9 mouse cellular contexts compared by ENCODE assay signal in the genomic region with DNA sequence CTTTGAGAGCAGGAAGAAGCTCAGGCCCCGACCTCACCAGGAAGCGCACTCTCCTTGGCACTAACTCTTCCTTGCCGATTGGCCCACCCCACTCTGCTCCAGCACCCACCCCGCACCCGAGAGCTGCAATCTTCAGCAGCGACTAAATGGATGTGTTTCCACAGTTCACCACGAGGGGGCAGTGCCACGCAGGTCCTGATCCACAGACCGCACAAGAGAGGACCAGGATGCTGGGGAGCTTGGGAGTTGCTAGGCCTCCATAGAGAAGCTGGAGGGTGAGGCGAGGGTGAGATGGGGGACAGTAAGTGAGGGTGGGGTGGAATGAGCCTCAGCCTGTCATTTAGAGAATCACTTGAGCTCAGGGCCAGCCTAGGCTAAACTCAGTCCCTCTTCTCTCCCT. TPM values are rescaled to one million over a fixed set of nuclear protein-coding genes. Genes with fewer than 3 reads are reported as not detected.
DNase-seq lines count a peak whose midpoint lies in the region; ATAC-seq lines count a peak whose summit lies in the region.
"Had no signal": no experiment of that assay in that cellular context is flagged by ENCODE, and none has a peak within 500 bp of the region (broad histone marks: within the 10 kb centered on the region; RNA-seq: fewer than 3 reads in every experiment).

No protein-coding gene starts in this region.

- 3% methylated on average over 10 of the region's 10 CpGs for WGBS in forebrain, embryonic 12.5 days
- 3% methylated on average over 10 of the region's 10 CpGs for WGBS in heart, embryonic 16.5 days
- 2% methylated on average over 10 of the region's 10 CpGs for WGBS in liver, embryonic 15.5 days (ENCODE audit: insufficient replicate concordance)
- 2% methylated on average over 10 of the region's 10 CpGs for WGBS in neural tube, embryonic 12.5 days

- H3K4me3 ChIP-seq in forebrain, embryonic 12.5 days (replicated peaks) = no peak overlapping the region
- no peak overlapping the region for H3K4me3 ChIP-seq in heart, embryonic 16.5 days (ENCODE audit: low read length)
- no peak overlapping the region for H3K4me3 ChIP-seq in liver, embryonic 15.5 days (replicated peaks)
- 0 out of 2 replicates have a peak overlapping the region, but pooled peaks have one; percentile 0 for H3K4me3 ChIP-seq in neural tube, embryonic 12.5 days
- H3K4me3 ChIP-seq: erythroblast, embryonic 14.5 days had no signal

- peak overlapping the region; percentile 69; the same call in 1 of the 2 replicates for H3K27ac ChIP-seq in forebrain, embryonic 12.5 days
- H3K27ac ChIP-seq in heart, embryonic 16.5 days (ENCODE audit: low read length) = no peak overlapping the region
- H3K27ac ChIP-seq in liver, embryonic 15.5 days (replicated peaks) = no peak overlapping the region
- H3K27ac ChIP-seq in neural tube, embryonic 12.5 days = no peak overlapping the region

- no peaks in the 10 kb centered on the region for H3K9me3 ChIP-seq in forebrain, embryonic 12.5 days
- no peaks in the 10 kb centered on the region for H3K9me3 ChIP-seq in heart, embryonic 16.5 days (replicated peaks; ENCODE audit: control insufficient read depth, low read length)
- H3K9me3 ChIP-seq in liver, embryonic 15.5 days (replicated peaks) = no peaks in the 10 kb centered on the region
- H3K9me3 ChIP-seq in neural tube, embryonic 12.5 days = no peaks in the 10 kb centered on the region

- peak; percentile 78 for DNase-seq in c-Kit-positive CD71-negative TER-119-negative erythroid progenitor cells, embryonic 14.5 days (ENCODE audit: low read depth)
- peak; percentile 87 to 94 for DNase-seq in kidney, postnatal 25 days
- DNase-seq in telencephalon, adult 2 months (ENCODE audit: low read depth, low spot score) = peak; percentile 58

- peaks cover 59% of the 10 kb centered on the region for H3K4me1 ChIP-seq in forebrain, embryonic 12.5 days
- peaks cover 15% of the 10 kb centered on the region for H3K4me1 ChIP-seq in heart, embryonic 16.5 days (ENCODE audit: control insufficient read depth, insufficient read depth, low read length)
- H3K4me1 ChIP-seq in liver, embryonic 15.5 days (replicated peaks) = peaks cover 48% of the 10 kb centered on the region
- peaks cover 49% of the 10 kb centered on the region for H3K4me1 ChIP-seq in neural tube, embryonic 12.5 days

- H3K27me3 ChIP-seq in forebrain, embryonic 12.5 days = no peaks in the 10 kb centered on the region
- peaks cover 11% of the 10 kb centered on the region for H3K27me3 ChIP-seq in heart, embryonic 16.5 days (ENCODE audit: control insufficient read depth, insufficient read depth, low read length)
- H3K27me3 ChIP-seq in liver, embryonic 15.5 days = peaks cover 21% of the 10 kb centered on the region
- H3K27me3 ChIP-seq in neural tube, embryonic 12.5 days (replicated peaks) = no peaks in the 10 kb centered on the region

- peak; percentile 69 for ATAC-seq in CD4-positive, CD25-positive, alpha-beta regulatory T cell, adult 4 months
- ATAC-seq in forebrain, embryonic 12.5 days (ENCODE audit: low FRiP score) = no peak
- ATAC-seq in heart, embryonic 16.5 days (replicated peaks; ENCODE audit: extremely low read depth, insufficient read depth, low FRiP score) = peak; percentile 50
- peak; percentile 20 for ATAC-seq in liver, embryonic 15.5 days (ENCODE audit: insufficient read depth)
- ATAC-seq in neural tube, embryonic 12.5 days (ENCODE audit: low FRiP score, low read depth) = peak; percentile 23; the same call in 1 of the 2 replicates

- no peaks in the 10 kb centered on the region for H3K36me3 ChIP-seq in forebrain, embryonic 12.5 days (replicated peaks)
- H3K36me3 ChIP-seq in heart, embryonic 16.5 days (ENCODE audit: control insufficient read depth, insufficient read depth) = no peaks in the 10 kb centered on the region
- no peaks in the 10 kb centered on the region for H3K36me3 ChIP-seq in liver, embryonic 15.5 days (replicated peaks)
- no peaks in the 10 kb centered on the region for H3K36me3 ChIP-seq in neural tube, embryonic 12.5 days

- H3K4me2 ChIP-seq in forebrain, embryonic 12.5 days = peak overlapping the region; percentile 31
- peak overlapping the region; percentile 41; the same call in 1 of the 2 replicates for H3K4me2 ChIP-seq in heart, embryonic 16.5 days (ENCODE audit: low read depth, low read length)
- H3K4me2 ChIP-seq in liver, embryonic 15.5 days = peak overlapping the region; percentile 47
- H3K4me2 ChIP-seq in neural tube, embryonic 12.5 days (replicated peaks) = peak overlapping the region; percentile 39; the same call in 1 of the 2 replicates

- H3K9ac ChIP-seq in forebrain, embryonic 12.5 days = no peak overlapping the region
- peak overlapping the region; percentile 24; the same call in 1 of the 2 replicates for H3K9ac ChIP-seq in heart, embryonic 16.5 days (ENCODE audit: low read length)
- no peak overlapping the region for H3K9ac ChIP-seq in liver, embryonic 15.5 days
- H3K9ac ChIP-seq in neural tube, embryonic 12.5 days = no peak overlapping the region

RNA-seq across cellular contexts. Expression of gene Cryba4, which starts 11.6 kb away (rescaled TPM):
- polyA plus RNA-seq in CD4-positive, CD25-positive, alpha-beta regulatory T cell, adult 4 months (2017; shearing (Covaris generic)) = 1 to 10 TPM in 1 of 2 experiments, not detected in 1; 1.3 TPM
- polyA plus RNA-seq in forebrain, embryonic 12.5 days (2016; fragmentation: Nextera tagmentation; extraction: Ambion mirVana) = 1.2 and 1.4 TPM in 2 replicates
- polyA plus RNA-seq in heart, embryonic 16.5 days (2015; fragmentation: Nextera tagmentation; extraction: Ambion mirVana) = 1.6 and 2.0 TPM in 2 replicates
- polyA plus RNA-seq in liver, embryonic 15.5 days (2015; fragmentation: Nextera tagmentation; extraction: Ambion mirVana) = 0.70 and 0.85 TPM in 2 replicates
- polyA plus RNA-seq in neural tube, embryonic 12.5 days (2016; fragmentation: Nextera tagmentation; extraction: Ambion mirVana) = 2.4 and 3.0 TPM in 2 replicates
- polyA plus RNA-seq: erythroblast, embryonic 14.5 days had no signal

RNA-seq across cellular contexts. Expression of gene Crybb1, which starts 14.9 kb away (rescaled TPM):
- not detected for polyA plus RNA-seq in CD4-positive, CD25-positive, alpha-beta regulatory T cell, adult 4 months (2017; shearing (Covaris generic))
- 1.2 and 1.3 TPM in 2 replicates for polyA plus RNA-seq in forebrain, embryonic 12.5 days (2016; fragmentation: Nextera tagmentation; extraction: Ambion mirVana)
- 1.5 TPM in 2 replicates for polyA plus RNA-seq in heart, embryonic 16.5 days (2015; fragmentation: Nextera tagmentation; extraction: Ambion mirVana)
- polyA plus RNA-seq in liver, embryonic 15.5 days (2015; fragmentation: Nextera tagmentation; extraction: Ambion mirVana) = 0.25 and 0.40 TPM in 2 replicates
- 2.9 and 3.1 TPM in 2 replicates for polyA plus RNA-seq in neural tube, embryonic 12.5 days (2016; fragmentation: Nextera tagmentation; extraction: Ambion mirVana)
- polyA plus RNA-seq: erythroblast, embryonic 14.5 days had no signal

RNA-seq across cellular contexts. Expression of gene Tpst2, which starts 35.7 kb away (rescaled TPM):
- polyA plus RNA-seq in CD4-positive, CD25-positive, alpha-beta regulatory T cell, adult 4 months (2017; shearing (Covaris generic)) = 10 to 100 TPM; 58.0 to 61.9 TPM
- 27.1 and 28.6 TPM in 2 replicates for polyA plus RNA-seq in forebrain, embryonic 12.5 days (2016; fragmentation: Nextera tagmentation; extraction: Ambion mirVana)
- 51.0 and 53.0 TPM in 2 replicates for polyA plus RNA-seq in heart, embryonic 16.5 days (2015; fragmentation: Nextera tagmentation; extraction: Ambion mirVana)
- polyA plus RNA-seq in liver, embryonic 15.5 days (2015; fragmentation: Nextera tagmentation; extraction: Ambion mirVana) = 34.5 and 43.8 TPM in 2 replicates
- 28.7 and 35.4 TPM in 2 replicates for polyA plus RNA-seq in neural tube, embryonic 12.5 days (2016; fragmentation: Nextera tagmentation; extraction: Ambion mirVana)
